Comparison of ENCODE assay signal across 11 mouse cellular contexts in the genomic region with DNA sequence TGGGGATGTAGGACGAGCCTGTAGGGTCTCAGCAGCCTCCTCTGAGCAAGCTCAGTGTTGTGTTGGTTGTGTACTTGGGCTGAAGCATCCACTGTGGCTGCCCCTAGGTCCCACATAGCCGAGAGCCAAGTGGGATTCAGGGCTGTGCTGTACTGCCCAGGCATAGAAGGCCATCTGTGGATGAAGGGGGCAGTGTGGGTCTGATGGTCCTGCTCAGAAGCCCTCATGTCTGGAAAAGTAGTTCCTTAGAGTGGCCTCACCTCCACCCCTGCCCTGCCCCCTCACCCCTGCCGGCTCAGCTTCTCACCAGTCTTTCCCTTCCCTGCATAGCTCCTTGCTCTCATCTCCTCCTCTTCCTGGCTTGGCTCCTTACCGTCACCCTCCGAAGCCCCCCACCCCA. TPM values are rescaled to one million over a fixed set of nuclear protein-coding genes. Genes with fewer than 3 reads are reported as not detected.
DNase-seq lines count a peak whose midpoint lies in the region; ATAC-seq and TF ChIP-seq lines count a peak whose summit lies in the region.
"Had no signal": no experiment of that assay in that cellular context is flagged by ENCODE, and none has a peak within 500 bp of the region (broad histone marks: within the 10 kb centered on the region; RNA-seq: fewer than 3 reads in every experiment).

No protein-coding gene starts in this region.

- H3K9ac ChIP-seq in forebrain, embryonic 16.5 days (replicated peaks; ENCODE audit: low read depth, low read length), result no peak overlapping the region
- no peak overlapping the region for H3K9ac ChIP-seq in kidney, postnatal 0 days (ENCODE audit: low read depth, low read length)
- H3K9ac ChIP-seq in embryonic facial prominence, embryonic 13.5 days, result 0 out of 2 replicates have a peak overlapping the region, but pooled peaks have one; percentile 11
- H3K9ac ChIP-seq in liver, embryonic 13.5 days, result no peak overlapping the region; the same call in 1 of the 2 replicates

- no peak for DNase-seq in forebrain, embryonic 10.5 days (ENCODE audit: extremely low spot score, low spot score)
- no peak for DNase-seq in kidney, postnatal 0 days (ENCODE audit: low spot score)
- DNase-seq in kidney, adult 8-10 months, result no peak
- DNase-seq in liver, embryonic 13.5 days, result no peak
- DNase-seq in right cerebral cortex, adult 18-20 months, result no peak
- DNase-seq: adrenal gland, adult 2 months; kidney, postnatal 10 days; lung, postnatal 4 days had no signal

- H3K4me1 ChIP-seq in forebrain, embryonic 10.5 days, result peaks cover 41% of the 10 kb centered on the region
- H3K4me1 ChIP-seq in forebrain, embryonic 16.5 days (replicated peaks; ENCODE audit: control insufficient read depth, insufficient read depth, low read length), result peaks cover 7% of the 10 kb centered on the region
- peaks cover 21% of the 10 kb centered on the region for H3K4me1 ChIP-seq in kidney, postnatal 0 days (replicated peaks; ENCODE audit: insufficient read depth, low read length)
- peaks cover 47% of the 10 kb centered on the region for H3K4me1 ChIP-seq in embryonic facial prominence, embryonic 13.5 days
- peaks cover 76% of the 10 kb centered on the region for H3K4me1 ChIP-seq in liver, embryonic 13.5 days (replicated peaks)

- H3K4me3 ChIP-seq in forebrain, embryonic 10.5 days, result no peak overlapping the region
- no peak overlapping the region for H3K4me3 ChIP-seq in forebrain, embryonic 16.5 days (replicated peaks; ENCODE audit: low read length)
- no peak overlapping the region for H3K4me3 ChIP-seq in kidney, postnatal 0 days (replicated peaks; ENCODE audit: low read depth, low read length)
- no peak overlapping the region for H3K4me3 ChIP-seq in embryonic facial prominence, embryonic 13.5 days
- H3K4me3 ChIP-seq in liver, embryonic 13.5 days (replicated peaks), result no peak overlapping the region

- no peak overlapping the region for H3K4me2 ChIP-seq in forebrain, embryonic 16.5 days (ENCODE audit: low read length)
- no peak overlapping the region for H3K4me2 ChIP-seq in kidney, postnatal 0 days (ENCODE audit: low read length)
- no peak overlapping the region for H3K4me2 ChIP-seq in embryonic facial prominence, embryonic 13.5 days
- no peak overlapping the region for H3K4me2 ChIP-seq in liver, embryonic 13.5 days

- ATAC-seq in forebrain, embryonic 16.5 days, result no peak
- ATAC-seq in kidney, postnatal 0 days (replicated peaks; ENCODE audit: low FRiP score, low read depth), result no peak
- no peak for ATAC-seq in embryonic facial prominence, embryonic 13.5 days (ENCODE audit: insufficient number of reproducible peaks, insufficient read depth, low FRiP score, low TSS enrichment, low read depth)
- no peak for ATAC-seq in liver, embryonic 13.5 days (ENCODE audit: low read depth)
- ATAC-seq in megakaryocyte progenitor cell, adult 5-6 weeks (replicated peaks; ENCODE audit: poor library complexity), result no peak

- H3K9me3 ChIP-seq in forebrain, embryonic 10.5 days, result 0 out of 2 replicates have a peak, but pooled peaks cover 2% of the 10 kb centered on the region
- no peaks in the 10 kb centered on the region for H3K9me3 ChIP-seq in forebrain, embryonic 16.5 days (ENCODE audit: control insufficient read depth, low read length)
- H3K9me3 ChIP-seq in kidney, postnatal 0 days (replicated peaks; ENCODE audit: low read length), result no peaks in the 10 kb centered on the region
- H3K9me3 ChIP-seq in embryonic facial prominence, embryonic 13.5 days, result peaks cover 10% of the 10 kb centered on the region; the same call in 1 of the 2 replicates
- no peaks in the 10 kb centered on the region for H3K9me3 ChIP-seq in liver, embryonic 13.5 days (replicated peaks)

- no peak for TF ChIP-seq CTCF in kidney, postnatal 0 days (IDR thresholded peaks at IDR 0.05; ENCODE audit: low read depth)

- 53% methylated on average over 5 of the region's 5 CpGs for WGBS in forebrain, embryonic 10.5 days
- 39% methylated on average over 5 of the region's 5 CpGs for WGBS in forebrain, embryonic 16.5 days
- WGBS in kidney, postnatal 0 days, result 32% methylated on average over 5 of the region's 5 CpGs
- WGBS in embryonic facial prominence, embryonic 13.5 days, result 26% methylated on average over 5 of the region's 5 CpGs
- WGBS in liver, embryonic 13.5 days (ENCODE audit: insufficient replicate concordance), result 31% methylated on average over 5 of the region's 5 CpGs

- no peaks in the 10 kb centered on the region for H3K27me3 ChIP-seq in forebrain, embryonic 10.5 days (ENCODE audit: poor library complexity, severe bottlenecking)
- no peaks in the 10 kb centered on the region for H3K27me3 ChIP-seq in forebrain, embryonic 16.5 days (replicated peaks; ENCODE audit: control insufficient read depth, insufficient read depth, low read length)
- no peaks in the 10 kb centered on the region for H3K27me3 ChIP-seq in kidney, postnatal 0 days (ENCODE audit: insufficient read depth, low read length)
- H3K27me3 ChIP-seq in embryonic facial prominence, embryonic 13.5 days, result no peaks in the 10 kb centered on the region
- H3K27me3 ChIP-seq in liver, embryonic 13.5 days, result no peaks in the 10 kb centered on the region

- peak overlapping the region; percentile 69 for H3K27ac ChIP-seq in forebrain, embryonic 10.5 days
- no peak overlapping the region for H3K27ac ChIP-seq in forebrain, embryonic 16.5 days (ENCODE audit: low read length)
- 0 out of 2 replicates have a peak overlapping the region, but pooled peaks have one; percentile 74 for H3K27ac ChIP-seq in kidney, postnatal 0 days
- H3K27ac ChIP-seq in embryonic facial prominence, embryonic 13.5 days, result peak overlapping the region; percentile 71; the same call in 1 of the 2 replicates
- H3K27ac ChIP-seq in liver, embryonic 13.5 days, result peak overlapping the region; percentile 32

- peaks cover 11% of the 10 kb centered on the region; the same call in 1 of the 2 replicates for H3K36me3 ChIP-seq in forebrain, embryonic 10.5 days (replicated peaks)
- H3K36me3 ChIP-seq in forebrain, embryonic 16.5 days (ENCODE audit: control insufficient read depth, insufficient read depth), result no peaks in the 10 kb centered on the region
- no peaks in the 10 kb centered on the region for H3K36me3 ChIP-seq in kidney, postnatal 0 days (ENCODE audit: insufficient read depth, low read length)
- peaks cover 25% of the 10 kb centered on the region for H3K36me3 ChIP-seq in embryonic facial prominence, embryonic 13.5 days
- peaks cover 25% of the 10 kb centered on the region for H3K36me3 ChIP-seq in liver, embryonic 13.5 days

RNA-seq across cellular contexts. Expression of a gene that starts 23.2 kb away (rescaled TPM):
- polyA plus RNA-seq in forebrain, embryonic 10.5 days (2016; fragmentation: Nextera tagmentation; extraction: Ambion mirVana), result 1.3 and 1.4 TPM in 2 replicates
- 1.2 and 1.3 TPM in 2 replicates for polyA plus RNA-seq in forebrain, embryonic 16.5 days (2015; fragmentation: Nextera tagmentation; extraction: Ambion mirVana)
- 1.8 and 2.0 TPM in 2 replicates for polyA plus RNA-seq in kidney, postnatal 0 days (2015; fragmentation: Nextera tagmentation; extraction: Ambion mirVana)
- 3.2 and 3.3 TPM in 2 replicates for polyA plus RNA-seq in embryonic facial prominence, embryonic 13.5 days (2015; fragmentation: Nextera tagmentation; extraction: Ambion mirVana)
- 1.3 and 1.4 TPM in 2 replicates for polyA plus RNA-seq in liver, embryonic 13.5 days (2015; fragmentation: Nextera tagmentation; extraction: Ambion mirVana)
- 7.4 and 7.7 TPM in 2 replicates for total RNA-seq in megakaryocyte progenitor cell, adult 5-6 weeks (2015)
- 1.9 and 2.7 TPM in 2 replicates for total RNA-seq in megakaryocyte progenitor cell, adult 5-6 weeks (2017)

RNA-seq across cellular contexts. Expression of a gene that starts 48.1 kb away (rescaled TPM):
- polyA plus RNA-seq in forebrain, embryonic 10.5 days (2016; fragmentation: Nextera tagmentation; extraction: Ambion mirVana), result 2.4 and 4.1 TPM in 2 replicates
- 4.5 and 4.6 TPM in 2 replicates for polyA plus RNA-seq in forebrain, embryonic 16.5 days (2015; fragmentation: Nextera tagmentation; extraction: Ambion mirVana)
- 8.6 and 9.2 TPM in 2 replicates for polyA plus RNA-seq in kidney, postnatal 0 days (2015; fragmentation: Nextera tagmentation; extraction: Ambion mirVana)
- polyA plus RNA-seq in embryonic facial prominence, embryonic 13.5 days (2015; fragmentation: Nextera tagmentation; extraction: Ambion mirVana), result 13.0 and 13.1 TPM in 2 replicates
- polyA plus RNA-seq in liver, embryonic 13.5 days (2015; fragmentation: Nextera tagmentation; extraction: Ambion mirVana), result 14.6 and 14.8 TPM in 2 replicates
- total RNA-seq in megakaryocyte progenitor cell, adult 5-6 weeks (2015), result 38.0 and 50.6 TPM in 2 replicates
- 142 and 149 TPM in 2 replicates for total RNA-seq in megakaryocyte progenitor cell, adult 5-6 weeks (2017)

RNA-seq across cellular contexts. Expression of a gene that starts 57.7 kb away (rescaled TPM):
- 31.6 and 32.5 TPM in 2 replicates for polyA plus RNA-seq in forebrain, embryonic 10.5 days (2016; fragmentation: Nextera tagmentation; extraction: Ambion mirVana)
- 20.9 and 25.0 TPM in 2 replicates for polyA plus RNA-seq in forebrain, embryonic 16.5 days (2015; fragmentation: Nextera tagmentation; extraction: Ambion mirVana)
- 24.9 and 29.5 TPM in 2 replicates for polyA plus RNA-seq in kidney, postnatal 0 days (2015; fragmentation: Nextera tagmentation; extraction: Ambion mirVana)
- 34.5 and 39.5 TPM in 2 replicates for polyA plus RNA-seq in embryonic facial prominence, embryonic 13.5 days (2015; fragmentation: Nextera tagmentation; extraction: Ambion mirVana)
- 11.3 and 13.5 TPM in 2 replicates for polyA plus RNA-seq in liver, embryonic 13.5 days (2015; fragmentation: Nextera tagmentation; extraction: Ambion mirVana)
- total RNA-seq in megakaryocyte progenitor cell, adult 5-6 weeks (2015), result 28.7 and 34.8 TPM in 2 replicates
- 11.0 and 14.8 TPM in 2 replicates for total RNA-seq in megakaryocyte progenitor cell, adult 5-6 weeks (2017)
